Mouse (Mus musculus) cerebellum, postnatal 25 days (tissue): ENCODE measurements around the gene Rps6kl1.
"Not testable (repeated sequence)": the region's sequence is repeated elsewhere in the genome, so short reads cannot be mapped to it uniquely, and the experiment has no call there.

ENCODE experiments used
- DNase-seq, 2 experiments: peaks; one replicate each; pipeline ENCODE4 v3.0.0; 2021; ENCODE audit warnings: mixed read lengths in 2 of 2

The Rps6kl1 gene

DNA sequence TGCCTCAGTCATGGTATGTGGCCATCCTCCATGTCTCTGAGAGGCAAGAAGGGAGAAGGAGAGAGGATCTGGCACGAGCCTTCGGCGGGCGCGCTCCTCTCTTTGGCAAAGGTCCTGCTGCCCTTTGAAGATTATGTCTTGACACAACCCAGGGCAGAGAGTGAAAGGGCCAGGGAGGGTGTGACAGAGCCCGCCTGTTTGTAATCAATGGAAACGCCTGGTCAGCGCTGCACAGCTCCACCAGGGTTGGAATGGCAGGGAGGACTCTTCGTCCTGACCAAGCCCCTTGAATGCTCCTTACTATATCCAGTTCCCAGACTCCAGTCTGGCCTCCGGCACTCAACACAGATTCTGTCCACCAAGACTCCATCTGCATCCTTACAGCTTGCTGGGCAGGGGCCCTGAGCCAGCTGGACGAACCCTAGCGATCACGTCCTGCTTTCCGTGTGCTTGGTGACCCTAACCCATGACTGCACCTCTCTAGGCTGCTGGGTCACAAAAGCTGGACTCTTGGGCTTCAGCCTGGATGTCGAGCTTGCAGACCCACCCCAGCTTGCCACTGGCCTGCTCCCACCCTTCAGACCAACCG, 24.1 kb upstream of the Rps6kl1 start:
- peak in 1 of 2 experiments; percentile 26 for DNase-seq

- DNase-seq: peak in 1 of 2 experiments; percentile 49
These were observed 23.0 kb upstream of the Rps6kl1 start for GRCm38 (mm10) chr12:85174016-85174415.

- DNase-seq: no peak
These were observed 19.9 kb upstream of the Rps6kl1 start for GRCm38 (mm10) chr12:85170948-85171307.

DNA sequence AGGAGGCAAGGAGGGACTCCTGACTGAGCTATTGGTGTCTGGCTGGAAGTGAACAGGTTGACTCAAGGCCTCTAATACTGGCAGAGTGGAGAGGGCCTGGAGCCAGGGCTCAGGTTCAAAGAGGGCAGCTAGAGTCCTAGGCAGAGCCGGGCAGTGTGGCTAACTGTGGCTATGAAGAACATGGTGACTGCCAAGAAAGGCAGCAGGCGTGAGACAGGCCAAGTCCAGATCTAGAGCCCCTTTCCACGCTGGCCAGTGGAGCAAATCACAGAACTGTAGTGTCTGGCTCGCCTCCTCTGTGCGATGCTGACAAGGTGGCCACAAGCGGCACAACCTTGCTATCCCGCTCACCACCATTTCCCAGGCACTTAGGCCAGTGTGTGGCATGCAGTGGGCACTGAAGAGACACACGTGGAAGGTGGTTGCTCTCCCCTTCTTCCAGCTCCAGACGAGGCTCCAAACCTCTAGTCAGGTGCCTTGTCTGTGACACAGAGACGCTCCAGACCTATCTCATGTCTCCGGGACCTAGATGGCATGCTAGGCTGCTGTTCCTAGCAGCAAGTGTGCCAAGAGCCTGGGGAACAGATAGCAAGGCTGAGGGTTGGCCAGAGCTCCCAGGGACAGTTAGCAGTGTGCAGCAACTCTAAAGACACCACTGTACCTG, 19.4 kb upstream of the Rps6kl1 start:
- peak; percentile 53 to 64 for DNase-seq

- no peak for DNase-seq
These were observed 18.8 kb upstream of the Rps6kl1 start for GRCm38 (mm10) chr12:85169877-85170276.

DNA sequence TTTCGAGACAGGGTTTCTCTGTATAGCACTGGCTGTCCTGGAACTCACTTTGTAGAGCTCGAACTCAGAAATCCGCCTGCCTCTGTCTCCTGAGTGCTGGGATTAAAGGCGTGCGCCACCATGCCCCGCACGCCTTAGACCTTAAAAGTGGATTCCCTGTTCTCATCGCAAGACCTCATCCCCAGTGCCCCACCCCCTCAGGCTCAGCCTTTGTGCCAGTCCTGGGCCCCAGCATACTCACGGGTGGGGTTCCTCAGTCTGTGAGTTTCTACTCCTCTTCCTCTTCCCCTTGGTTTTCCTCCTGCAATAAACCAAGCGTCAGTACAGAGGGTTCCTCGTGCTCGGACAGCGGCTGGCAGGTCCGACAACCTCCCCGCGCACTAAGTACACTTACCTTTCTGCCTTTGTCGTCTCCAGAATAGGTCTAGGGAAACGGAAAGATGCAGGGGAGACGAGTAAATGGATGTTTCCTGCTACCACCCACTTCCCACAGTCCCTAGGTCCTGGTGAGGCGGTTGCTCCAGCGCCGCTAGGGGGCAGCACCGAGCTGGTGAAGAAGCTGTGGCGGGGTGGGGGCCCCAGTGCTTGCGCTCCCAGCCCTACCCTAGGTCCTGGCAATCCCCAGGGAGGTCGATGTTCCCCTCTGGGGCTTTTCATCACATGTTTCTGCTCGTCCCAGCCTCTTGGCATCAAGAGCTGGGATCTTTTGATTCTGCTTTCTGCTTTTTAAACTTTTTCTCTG, 18.2 kb upstream of the Rps6kl1 start:
- DNase-seq: peak; percentile 87 to 95

GRCm38 (mm10) chr12:85166631-85167030, 15.6 kb upstream of the Rps6kl1 start:
- DNase-seq: no peak

DNA sequence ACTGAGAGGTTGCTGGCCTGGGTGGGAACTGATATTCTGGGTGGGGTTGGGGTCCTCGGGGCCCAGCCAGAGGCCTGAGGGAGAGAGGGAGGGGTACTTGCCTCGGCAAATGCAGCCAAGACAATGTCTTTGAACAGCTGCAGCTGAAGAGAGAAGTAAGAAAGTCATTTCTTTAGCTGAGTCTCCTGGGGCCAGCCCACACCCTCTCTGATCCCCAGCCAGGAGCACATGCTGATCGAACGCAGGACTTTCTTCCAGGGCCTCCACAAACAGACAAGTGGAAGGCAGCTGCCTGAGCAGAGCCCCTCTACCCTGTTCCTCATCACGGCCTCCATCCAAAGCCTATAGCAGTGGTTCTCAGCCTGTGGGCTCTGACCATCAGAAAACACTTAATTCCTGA, 13.9 kb upstream of the Rps6kl1 start:
- DNase-seq: no peak

DNA sequence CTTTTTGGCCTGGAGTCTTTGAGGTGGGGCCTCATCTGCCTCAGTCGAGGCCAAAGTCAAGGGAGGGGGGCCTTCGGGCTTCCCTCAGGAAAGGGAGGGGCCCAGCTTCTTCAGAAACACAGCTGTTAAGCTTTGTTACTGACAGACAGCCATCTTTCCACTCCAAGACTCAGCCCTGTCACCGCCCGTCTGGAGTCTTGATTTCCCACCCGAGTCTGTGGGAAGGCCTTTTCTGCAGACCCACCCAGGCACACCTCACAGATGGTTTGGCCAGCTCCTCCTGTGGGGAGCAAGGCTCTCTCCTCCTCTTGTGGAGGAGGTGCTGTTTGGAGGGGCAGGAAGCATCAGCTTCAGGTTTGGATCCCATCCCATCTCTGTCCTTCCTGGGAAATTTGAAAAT, 8.5 kb upstream of the Rps6kl1 start:
- no peak for DNase-seq

GRCm38 (mm10) chr12:85158801-85159200, 7.7 kb upstream of the Rps6kl1 start:
- DNase-seq: no peak

DNA sequence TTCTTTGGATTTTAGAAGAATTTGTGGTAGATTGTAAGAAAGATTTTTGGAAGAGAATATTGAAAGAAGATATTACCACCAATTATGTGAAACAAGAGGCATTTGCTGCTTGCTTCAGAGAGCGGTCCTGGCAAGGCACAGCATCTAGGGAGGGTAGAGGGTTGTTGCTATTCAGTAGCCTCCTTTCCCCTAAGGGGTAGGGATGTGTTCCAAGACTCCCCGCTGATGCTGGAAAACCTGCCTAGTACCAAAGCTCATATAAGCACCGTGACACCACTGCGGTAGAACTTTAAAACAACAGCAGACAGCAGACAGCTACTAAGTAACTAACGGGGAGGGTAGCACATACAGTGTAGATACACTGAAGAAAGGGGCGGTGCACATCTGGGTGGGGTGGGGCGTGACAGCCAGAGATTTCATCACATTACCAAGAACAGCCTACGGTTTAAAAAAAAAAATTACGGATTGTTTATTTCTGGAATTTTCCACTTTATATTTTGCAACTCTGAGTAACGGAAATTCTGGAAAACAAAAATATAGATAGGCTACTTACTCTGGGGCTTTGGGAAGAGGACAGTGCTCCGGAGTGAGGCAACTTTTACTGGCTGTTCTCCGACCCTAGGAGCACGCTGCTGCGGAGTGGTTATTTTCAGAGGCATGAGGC, 6.9 kb upstream of the Rps6kl1 start:
- DNase-seq: no peak

DNA sequence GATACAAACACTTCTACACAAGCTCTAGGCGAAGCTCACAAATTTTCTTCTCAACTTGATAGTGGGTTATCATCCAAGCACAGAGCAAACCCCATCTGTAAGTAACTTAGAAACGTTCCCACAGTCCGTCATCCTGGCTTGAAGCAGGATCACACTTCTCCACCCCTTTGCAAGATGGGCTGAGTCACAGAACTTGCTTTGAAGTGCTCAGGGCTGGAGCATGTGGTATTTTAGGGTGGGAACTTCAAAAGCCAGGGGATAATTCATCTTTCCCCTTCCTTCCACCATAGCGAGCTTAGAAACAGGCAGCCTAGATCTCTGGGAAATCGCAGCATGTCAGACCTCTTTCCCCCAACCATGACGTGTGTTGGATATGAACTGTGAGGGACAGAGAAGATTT, 5.3 kb upstream of the Rps6kl1 start:
- no peak for DNase-seq

GRCm38 (mm10) chr12:85153011-85153410, 1.9 kb upstream of the Rps6kl1 start:
- DNase-seq: no peak

DNA sequence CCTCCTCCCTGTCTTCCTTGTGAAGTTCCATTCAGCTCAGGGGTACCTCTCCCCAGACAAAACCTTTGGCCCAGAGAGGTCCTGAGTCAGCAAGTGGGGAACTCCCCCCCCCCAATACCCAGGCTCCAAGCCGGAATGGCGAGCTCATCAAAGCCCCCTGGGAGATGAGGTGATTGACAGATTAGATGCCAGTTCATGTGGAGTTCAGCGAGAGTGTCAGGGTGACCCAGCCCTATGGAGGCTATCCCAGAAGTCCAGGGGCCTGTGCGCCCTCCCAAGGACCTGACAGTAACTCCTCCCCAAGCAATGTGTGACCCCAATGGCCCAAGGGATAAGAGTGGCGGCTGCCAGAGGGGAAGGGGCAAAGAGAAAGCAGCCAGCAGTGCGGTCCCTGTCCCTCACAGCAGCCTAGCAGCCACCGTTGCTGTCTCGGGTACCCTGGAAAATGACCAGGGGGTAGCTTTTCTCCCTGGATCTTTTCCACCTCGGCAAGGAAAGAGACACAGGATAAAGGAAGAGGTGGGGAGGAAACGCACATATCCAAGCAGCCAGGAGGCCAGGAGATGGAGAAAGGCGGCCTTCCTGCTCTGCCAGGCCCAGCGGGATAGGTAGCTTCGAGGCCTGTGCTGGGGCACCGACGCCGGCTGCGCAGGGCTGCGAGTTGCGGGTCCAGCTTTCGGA, 603 bp downstream of the Rps6kl1 start:
- no peak for DNase-seq

DNA sequence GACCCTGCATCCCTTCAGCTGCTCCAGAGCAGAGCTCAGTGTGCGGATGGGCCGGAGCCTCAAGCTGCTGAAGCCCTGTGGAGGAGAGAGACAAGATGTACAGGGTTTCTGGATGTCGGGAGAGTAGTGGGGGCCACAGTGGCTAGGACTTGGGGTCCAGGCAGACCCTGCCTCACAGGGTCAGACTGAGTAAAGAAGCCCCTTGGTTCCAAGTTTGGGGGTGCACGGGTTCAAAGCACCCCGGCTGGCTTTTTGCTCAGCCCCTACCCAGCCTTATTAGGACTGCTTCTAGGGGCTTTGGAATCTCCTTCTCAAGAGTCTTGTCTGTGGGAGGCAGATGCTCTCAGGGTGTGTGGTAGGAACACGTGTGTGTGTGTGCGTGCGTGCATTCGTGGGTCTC, 4.2 kb downstream of the Rps6kl1 start:
- no peak for DNase-seq

DNA sequence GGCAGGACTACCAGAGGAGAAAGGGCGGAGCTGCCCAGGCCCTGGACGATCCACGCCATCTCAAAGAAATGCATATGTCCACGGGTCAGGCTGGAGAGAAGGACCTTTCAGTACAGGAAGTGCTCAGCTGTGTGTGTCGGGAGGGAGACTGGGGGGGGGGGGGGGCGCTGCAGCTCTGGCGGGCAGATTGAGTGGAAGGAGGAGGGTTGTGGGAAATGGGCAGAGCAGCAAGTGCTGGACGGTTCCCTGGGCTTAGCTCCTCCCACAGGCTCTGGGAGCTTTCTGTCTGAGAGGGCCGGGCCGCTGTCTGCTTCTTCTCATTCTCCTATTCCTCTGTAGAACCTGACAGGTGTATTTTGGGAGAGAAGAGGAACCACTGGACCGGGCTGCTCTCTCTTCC, 4.7 kb downstream of the Rps6kl1 start:
- DNase-seq: no peak

DNA sequence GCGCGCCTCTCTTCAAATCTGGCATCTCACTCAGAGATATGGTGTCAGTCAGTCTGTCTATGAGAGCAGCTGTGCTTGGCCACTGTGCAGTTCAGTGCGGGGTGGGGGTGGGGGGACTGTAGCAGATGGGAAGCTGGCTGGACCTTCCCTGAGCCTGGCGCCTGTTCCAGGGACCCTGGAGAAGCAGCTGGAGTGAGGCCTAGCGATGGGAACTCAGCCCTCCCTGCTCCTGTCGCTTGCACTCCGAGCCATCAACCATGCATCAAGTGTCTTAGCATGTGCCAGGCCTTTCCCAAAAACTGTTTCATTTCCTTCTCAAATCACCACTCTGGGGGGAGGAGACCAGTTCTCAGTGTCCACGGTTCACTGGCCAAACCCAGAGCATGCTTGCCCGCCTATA, 5.4 kb downstream of the Rps6kl1 start:
- no peak for DNase-seq

DNA sequence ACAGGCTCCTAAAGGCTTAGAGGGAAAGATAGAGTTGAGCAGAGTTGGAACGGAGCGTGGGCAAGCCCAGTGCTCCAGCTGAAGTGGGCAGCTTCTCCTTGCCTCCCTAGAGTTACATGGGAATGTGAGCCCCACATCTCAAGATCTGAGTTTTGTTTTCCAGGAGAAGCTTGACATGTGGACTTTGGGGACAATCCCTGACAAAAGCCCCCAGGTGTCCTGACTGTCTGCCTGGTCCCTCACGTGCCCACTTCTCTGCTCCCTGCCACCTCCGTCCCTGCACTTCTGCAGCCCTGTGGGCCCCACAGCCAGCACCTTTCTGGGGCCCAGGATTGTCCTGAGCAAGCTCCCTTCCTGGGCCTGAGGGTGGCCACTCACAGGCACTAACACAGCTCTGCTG, 6.2 kb downstream of the Rps6kl1 start:
- no peak for DNase-seq

DNA sequence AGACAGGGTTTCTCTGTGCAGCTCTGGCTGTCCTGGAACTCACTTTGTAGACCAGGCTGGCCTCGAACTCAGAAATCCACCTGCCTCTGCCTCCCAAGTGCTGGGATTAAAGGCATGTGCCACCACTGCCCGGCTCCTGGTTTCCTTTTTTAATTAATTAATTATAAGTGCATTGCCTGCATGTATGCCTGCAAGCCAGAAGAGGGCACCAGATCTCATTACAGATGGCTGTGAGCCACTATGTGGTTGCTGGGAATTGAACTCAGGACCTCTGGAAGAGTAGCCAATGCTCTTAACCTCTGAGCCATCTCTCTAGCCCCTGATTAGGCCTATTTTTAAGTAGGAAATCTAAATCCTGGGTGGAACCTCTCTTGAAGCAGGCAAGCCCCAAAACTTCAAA, 6.8 kb downstream of the Rps6kl1 start:
- DNase-seq: not testable (repeated sequence)

DNA sequence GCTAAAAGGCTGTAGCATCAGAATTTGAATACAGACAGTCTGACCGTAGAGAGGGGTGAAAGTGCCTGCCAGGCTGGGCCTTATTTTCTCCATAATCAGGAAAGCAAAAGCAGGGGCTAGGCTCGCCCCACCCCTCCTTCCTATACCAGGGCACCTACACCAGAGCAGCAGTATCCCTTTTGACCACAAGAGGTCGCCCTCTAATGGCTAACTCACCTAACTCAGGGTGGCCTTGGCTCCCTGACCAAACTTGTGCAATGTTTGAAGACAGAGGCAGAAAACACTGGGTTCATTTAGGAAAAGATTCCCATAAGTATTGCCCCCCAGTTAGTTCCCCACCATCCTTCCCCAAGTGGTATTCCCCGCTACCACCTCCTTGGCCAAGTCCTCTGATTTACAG, 8.3 kb downstream of the Rps6kl1 start:
- peak; percentile 83 to 91 for DNase-seq

DNA sequence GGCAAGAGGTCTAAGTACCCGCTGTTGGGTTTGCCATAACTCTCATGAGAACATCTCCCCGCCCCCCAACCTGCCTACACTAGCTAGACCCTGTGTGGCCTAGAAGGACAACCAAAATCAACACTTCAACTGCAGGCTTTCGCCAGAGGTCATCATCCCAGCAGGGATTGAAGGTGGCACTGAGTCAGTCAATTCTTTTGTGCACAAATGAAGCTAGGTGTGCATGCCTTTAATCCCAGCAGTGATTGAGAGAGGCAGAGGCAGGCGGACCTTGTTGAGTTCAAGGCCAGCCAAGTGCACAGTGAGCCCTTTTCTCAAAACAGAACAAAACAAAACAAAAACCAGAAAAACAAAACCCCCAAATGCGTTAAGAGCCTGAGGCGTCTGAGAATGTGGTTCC, 10.0 kb downstream of the Rps6kl1 start:
- no peak for DNase-seq

DNA sequence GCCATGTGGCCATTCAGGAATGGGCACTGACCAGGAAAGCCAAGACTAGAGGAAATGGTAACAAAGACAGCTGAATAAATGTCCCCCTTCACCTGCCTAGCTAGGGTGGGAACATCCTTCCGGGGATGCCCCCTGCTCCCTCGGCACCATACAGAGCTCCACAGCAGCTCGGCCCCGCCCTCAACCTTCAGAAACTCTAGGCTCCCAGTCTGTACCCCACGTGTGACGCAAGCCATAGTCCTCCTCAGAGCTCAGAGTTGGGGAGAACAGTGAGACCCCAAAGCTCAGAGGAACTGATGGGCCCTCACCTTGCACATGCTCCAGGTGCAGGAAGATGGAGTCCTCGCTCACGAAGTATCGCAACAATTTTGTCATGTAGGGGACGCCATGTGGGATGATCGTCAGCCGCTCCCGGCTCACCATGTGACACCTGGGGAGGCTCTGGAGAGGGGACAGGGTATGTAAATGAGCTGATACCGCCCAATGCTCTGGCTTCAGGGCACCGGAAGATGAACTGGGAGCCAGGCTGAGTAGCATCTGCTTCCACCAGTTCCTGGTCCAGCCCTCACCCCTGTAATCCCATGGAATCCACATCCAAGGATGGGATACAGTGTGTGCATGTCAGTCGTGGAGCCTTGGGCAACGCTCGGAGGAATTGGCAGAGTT, 10.9 kb downstream of the Rps6kl1 start:
- no peak for DNase-seq

DNA sequence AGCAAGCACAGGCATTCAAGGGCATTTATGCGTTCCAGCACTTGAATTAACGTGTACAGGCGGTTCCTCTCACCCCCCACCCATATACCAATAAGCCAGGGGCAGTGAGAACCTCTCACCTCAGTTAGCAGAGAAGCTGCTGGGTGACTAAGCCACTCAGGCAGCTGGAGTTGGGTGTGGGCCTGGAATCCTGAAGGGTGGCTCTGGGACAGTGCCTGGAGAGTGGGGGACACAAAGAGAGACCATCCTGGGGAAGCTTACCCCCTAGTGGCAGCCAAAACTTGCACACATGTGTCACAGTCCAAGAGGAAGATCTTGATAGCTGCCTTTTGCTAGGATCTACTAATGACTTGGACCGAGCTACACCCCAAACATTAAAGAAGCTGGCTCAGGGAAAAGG, 14.4 kb downstream of the Rps6kl1 start:
- DNase-seq: no peak
